Mouse (Mus musculus) hindbrain, embryonic 10.5 days (tissue): ENCODE results near the gene Spats1. TPM values are rescaled to one million over a fixed set of nuclear protein-coding genes. Genes with fewer than 3 reads are reported as not detected.
"Not testable (repeated sequence)": the region's sequence is repeated elsewhere in the genome, so short reads cannot be mapped to it uniquely, and the experiment has no call there.

Experiments used
- DNase-seq: peaks from one replicate; pipeline ENCODE4 v3.0.0-alpha.2; 2017; ENCODE audit warnings: low spot score
- H3K27ac ChIP-seq: fragments of 300-500 bp; sonication (generic); 2 replicates; pipeline ENCODE4 v1.5.1; 2016; ENCODE audit warnings: mild to moderate bottlenecking, moderate library complexity
- H3K27me3 ChIP-seq: fragments of 300-500 bp; sonication (generic); 2 replicates; pipeline ENCODE4 v1.6.1; 2016; ENCODE audit warnings: mild to moderate bottlenecking; ENCODE audit not compliant: poor library complexity, insufficient read depth, severe bottlenecking
- H3K36me3 ChIP-seq: fragments of 300-500 bp; sonication (generic); 2 replicates; pipeline ENCODE4 v1.6.1; 2016; ENCODE audit warnings: mild to moderate bottlenecking, moderate library complexity
- H3K4me1 ChIP-seq: fragments of 300-500 bp; sonication (generic); replicated peaks from 2 replicates; pipeline ENCODE4 v1.6.1; 2016; ENCODE audit warnings: mild to moderate bottlenecking
- H3K4me3 ChIP-seq: fragments of 300-500 bp; sonication (generic); 2 replicates; pipeline ENCODE4 v1.5.1; 2016; ENCODE audit warnings: mild to moderate bottlenecking, moderate library complexity
- H3K9me3 ChIP-seq: fragments of 300-500 bp; sonication (generic); 2 replicates; pipeline ENCODE4 v1.6.1; 2016; ENCODE audit warnings: mild to moderate bottlenecking, moderate library complexity
- WGBS: fragments of 180-500 bp; shearing (Covaris S2); methylation state at CpG from one replicate; pipeline ENCODE4 v1.1.7; 2016; 5-methylcytosine and 5-hydroxymethylcytosine counted together
- polyA plus RNA-seq: library from polyadenylated mRNA; unstranded; fragments of >200 nt; fragmentation: Nextera tagmentation; extraction: Ambion mirVana; gene quantifications from 2 replicates; pipeline ENCODE4 v1.2.1, GENCODE M21; 2016

Gene Spats1
- polyA plus RNA-seq, 1 experiment from 2014 or later = 0.31 TPM

DNA sequence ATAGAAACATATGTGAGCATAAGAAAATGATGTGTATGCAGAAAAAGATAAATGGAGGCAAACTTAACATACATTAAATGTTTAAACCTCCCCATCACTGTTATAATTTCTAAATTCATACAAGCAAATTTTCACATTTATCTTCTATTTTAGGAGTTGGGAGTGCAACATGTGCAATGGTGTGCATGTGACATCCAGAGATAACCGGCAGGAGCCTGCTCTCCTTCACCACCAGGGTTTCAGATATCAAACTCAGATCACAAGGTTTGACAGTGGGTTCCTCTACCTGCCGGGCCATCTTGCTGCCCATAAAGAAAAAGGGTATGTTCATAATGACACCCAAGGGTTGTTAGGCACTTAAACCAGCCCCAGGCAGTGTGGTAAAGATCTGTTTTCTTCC is 57.8 kb downstream of the Spats1 start:
- 88% methylated on average over 2 of the region's 2 CpGs for WGBS
- no peak for DNase-seq
- no peak overlapping the region for H3K27ac ChIP-seq
- H3K27me3 ChIP-seq = no peaks in the 10 kb centered on the region
- no peak overlapping the region for H3K4me3 ChIP-seq
- no peaks in the 10 kb centered on the region for H3K4me1 ChIP-seq
- no peaks in the 10 kb centered on the region for H3K9me3 ChIP-seq
- H3K36me3 ChIP-seq = peaks cover 93% of the 10 kb centered on the region

DNA sequence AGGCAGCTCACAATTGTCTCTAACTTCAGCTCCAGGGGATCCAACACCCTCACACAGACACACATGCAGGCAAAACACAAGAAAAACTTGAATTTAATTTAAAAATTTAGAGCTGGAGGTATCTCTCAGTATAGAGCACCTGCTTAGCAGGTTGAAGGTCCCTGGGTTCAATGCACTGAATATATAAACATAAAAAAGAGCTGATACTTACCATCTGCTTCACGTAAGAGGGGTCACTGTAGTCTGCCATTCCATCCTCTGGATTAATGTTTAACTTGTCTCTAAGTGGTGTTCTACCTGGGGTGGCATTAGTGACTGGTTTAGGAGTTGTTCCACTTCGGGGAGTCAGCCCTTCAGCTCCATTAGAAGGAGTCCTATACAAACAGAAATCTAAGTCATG is 63.6 kb downstream of the Spats1 start:
- not testable (repeated sequence) for DNase-seq, H3K4me3 ChIP-seq, H3K27ac ChIP-seq, H3K4me1 ChIP-seq, H3K9me3 ChIP-seq, H3K27me3 ChIP-seq
- H3K36me3 ChIP-seq = peaks cover 100% of the 10 kb centered on the region
- WGBS = 96% methylated on average over 2 of the region's 2 CpGs

DNA sequence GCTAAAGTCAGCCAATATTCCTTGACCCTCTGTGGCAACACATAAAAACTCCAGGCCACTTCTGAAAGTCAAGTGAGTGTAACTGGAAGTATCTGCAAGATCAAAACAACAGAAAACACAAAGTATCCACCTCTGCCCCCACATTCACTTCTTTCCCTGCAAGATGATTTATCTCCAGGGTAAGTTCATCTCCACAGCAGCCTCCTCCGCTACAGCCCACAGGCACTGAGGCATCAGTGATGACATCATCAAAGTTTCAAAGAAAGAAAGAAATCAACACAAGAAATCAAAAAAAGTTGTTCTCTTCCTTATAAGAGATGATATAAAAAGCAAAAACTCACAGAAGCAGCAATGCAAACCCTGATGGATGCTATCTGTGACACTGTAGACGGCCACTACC is 66.5 kb downstream of the Spats1 start:
- no peak for DNase-seq
- no peaks in the 10 kb centered on the region for H3K4me1 ChIP-seq
- H3K27ac ChIP-seq = no peak overlapping the region
- no peaks in the 10 kb centered on the region for H3K9me3 ChIP-seq
- WGBS = 91% methylated on average over 2 of the region's 2 CpGs
- H3K4me3 ChIP-seq = no peak overlapping the region
- H3K36me3 ChIP-seq = peaks cover 100% of the 10 kb centered on the region
- H3K27me3 ChIP-seq = no peaks in the 10 kb centered on the region

DNA sequence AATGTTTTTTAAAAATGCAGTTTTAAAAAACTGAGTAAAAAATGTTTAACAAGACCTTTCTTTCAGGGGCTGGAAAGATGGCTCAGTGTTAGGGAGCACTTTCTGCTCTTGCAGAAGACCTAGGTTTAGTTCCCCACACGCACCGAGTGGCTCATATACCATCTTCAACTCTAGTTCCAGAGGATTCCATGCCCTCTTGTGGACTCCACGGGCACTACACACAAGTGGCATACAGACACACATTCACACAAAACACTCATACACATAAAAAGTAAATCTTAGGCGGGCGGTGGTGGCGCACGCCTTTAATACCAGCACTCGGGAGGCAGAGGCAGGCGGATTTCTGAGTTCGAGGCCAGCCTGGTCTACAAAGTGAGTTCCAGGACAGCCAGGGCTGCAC is 68.9 kb downstream of the Spats1 start:
- H3K36me3 ChIP-seq = peaks cover 97% of the 10 kb centered on the region
- DNase-seq = no peak
- H3K27ac ChIP-seq = no peak overlapping the region
- 94% methylated on average over 10 of the region's 10 CpGs for WGBS
- H3K4me3 ChIP-seq = no peak overlapping the region
- no peaks in the 10 kb centered on the region for H3K9me3 ChIP-seq
- H3K27me3 ChIP-seq = no peaks in the 10 kb centered on the region
- no peaks in the 10 kb centered on the region for H3K4me1 ChIP-seq

DNA sequence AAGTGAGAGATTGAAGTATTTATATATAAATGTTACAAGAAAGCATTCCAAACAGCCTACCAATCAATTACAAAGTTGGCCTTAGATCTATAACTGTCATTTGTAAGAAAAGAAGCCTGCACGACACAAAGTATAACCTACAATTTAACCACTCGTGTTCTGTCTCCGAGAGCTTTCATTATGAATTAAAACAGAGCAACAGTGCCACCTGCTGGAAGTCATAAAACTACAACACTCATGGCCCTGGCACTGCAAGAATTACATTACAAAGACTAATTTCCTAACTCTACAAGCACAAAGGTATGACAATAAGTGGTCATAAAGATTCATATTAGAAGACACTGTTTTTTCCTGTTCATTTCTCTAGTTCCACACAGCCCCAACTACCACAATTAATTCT is 72.0 kb downstream of the Spats1 start:
- H3K27me3 ChIP-seq = no peaks in the 10 kb centered on the region
- H3K27ac ChIP-seq = no peak overlapping the region
- H3K4me3 ChIP-seq = no peak overlapping the region
- H3K4me1 ChIP-seq = no peaks in the 10 kb centered on the region
- WGBS = 44% methylated on average over 3 of the region's 3 CpGs
- H3K36me3 ChIP-seq = peaks cover 91% of the 10 kb centered on the region
- H3K9me3 ChIP-seq = no peaks in the 10 kb centered on the region
- no peak for DNase-seq

DNA sequence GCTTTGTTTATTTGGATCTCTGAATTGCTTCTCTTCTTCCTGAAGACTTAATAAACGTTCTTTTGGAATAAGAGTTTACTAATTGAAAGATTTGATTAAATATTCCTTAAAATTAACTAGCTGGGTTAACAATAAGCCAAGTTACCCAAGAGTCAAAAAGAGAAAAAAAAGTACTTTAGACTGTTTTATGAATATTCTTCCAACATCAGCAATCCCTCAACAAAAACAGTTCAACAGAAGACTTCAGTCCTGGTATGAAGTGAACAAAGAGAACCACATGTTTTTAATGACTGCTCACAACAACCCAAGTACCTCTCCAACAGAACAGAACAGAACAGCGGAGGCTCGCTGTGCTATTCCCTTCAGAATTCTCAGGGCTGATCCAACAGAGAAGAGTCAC is 72.6 kb downstream of the Spats1 start:
- Histone ChIP-seq H3K27ac (no peak overlapping the region), H3K36me3 (peaks cover 90% of the 10 kb centered on the region), H3K4me1 (no peaks in the 10 kb centered on the region), H3K9me3 (no peaks in the 10 kb centered on the region), H3K27me3 (no peaks in the 10 kb centered on the region), H3K4me3 (no peak overlapping the region)
- DNase-seq = no peak
- 75% methylated on average over 3 of the region's 3 CpGs for WGBS

DNA sequence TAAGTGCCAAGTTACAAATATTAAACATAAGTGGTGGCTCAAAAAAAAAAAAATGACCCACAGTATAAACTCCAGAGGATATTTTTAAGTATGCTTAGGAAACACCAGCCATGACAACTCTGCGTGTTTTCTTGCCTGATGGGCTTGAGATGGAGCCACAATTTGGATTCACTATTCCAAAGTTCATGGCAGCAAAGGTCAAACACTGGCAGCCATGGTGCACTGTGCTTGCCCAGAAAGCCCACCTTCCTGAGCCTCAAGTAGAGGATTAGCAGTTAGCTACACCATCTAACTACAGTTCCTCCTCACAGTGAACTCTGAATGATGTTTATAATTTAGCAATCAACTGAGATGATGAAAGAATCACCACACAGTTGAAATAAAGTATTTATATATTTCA is 73.1 kb downstream of the Spats1 start:
- Histone ChIP-seq H3K9me3 (no peaks in the 10 kb centered on the region), H3K27me3 (no peaks in the 10 kb centered on the region), H3K36me3 (peaks cover 89% of the 10 kb centered on the region), H3K4me3 (no peak overlapping the region), H3K27ac (no peak overlapping the region), H3K4me1 (no peaks in the 10 kb centered on the region)
- no peak for DNase-seq
- WGBS = 95% methylated on average over 1 of the region's 1 CpGs

DNA sequence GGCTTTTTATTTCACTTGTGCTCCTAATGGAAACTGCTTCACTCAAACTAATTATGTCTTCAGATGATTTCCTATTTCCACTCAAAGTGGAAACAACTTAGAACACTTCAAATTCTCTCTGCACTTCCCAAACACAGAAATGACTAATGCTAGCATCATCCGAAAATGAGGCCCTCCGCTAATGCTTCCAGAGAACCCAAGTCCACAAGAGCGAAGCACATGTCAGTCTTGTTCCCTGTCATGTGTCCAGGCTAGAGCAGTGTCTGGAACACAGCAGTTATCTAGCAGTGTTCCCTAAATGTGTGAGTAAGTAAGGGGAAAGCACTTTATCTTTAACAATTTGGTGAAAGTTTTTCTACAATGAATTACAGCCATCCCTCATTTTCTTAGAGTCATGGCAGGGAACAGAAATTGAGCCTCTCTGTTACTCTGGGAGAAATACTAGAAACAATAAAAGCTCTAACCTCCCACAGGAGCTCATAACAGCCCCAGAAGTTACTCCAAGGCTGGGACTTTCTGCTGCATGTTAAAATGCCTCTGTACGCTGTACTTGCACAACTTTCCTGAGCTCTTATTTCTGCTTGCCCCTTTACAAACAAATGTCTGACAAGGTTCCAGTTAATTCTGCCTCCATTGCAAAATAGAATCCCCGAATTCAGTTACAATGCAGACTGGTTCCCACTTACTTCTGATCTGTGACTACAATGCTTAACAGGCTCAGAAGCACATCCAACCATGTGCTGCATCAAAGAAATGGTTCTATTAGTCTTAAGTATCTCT is 73.9 kb downstream of the Spats1 start:
- Histone ChIP-seq H3K4me1 (no peaks in the 10 kb centered on the region), H3K36me3 (peaks cover 81% of the 10 kb centered on the region), H3K9me3 (no peaks in the 10 kb centered on the region), H3K4me3 (no peak overlapping the region), H3K27me3 (no peaks in the 10 kb centered on the region), H3K27ac (no peak overlapping the region)
- 97% methylated on average over 5 of the region's 5 CpGs for WGBS
- DNase-seq = no peak

DNA sequence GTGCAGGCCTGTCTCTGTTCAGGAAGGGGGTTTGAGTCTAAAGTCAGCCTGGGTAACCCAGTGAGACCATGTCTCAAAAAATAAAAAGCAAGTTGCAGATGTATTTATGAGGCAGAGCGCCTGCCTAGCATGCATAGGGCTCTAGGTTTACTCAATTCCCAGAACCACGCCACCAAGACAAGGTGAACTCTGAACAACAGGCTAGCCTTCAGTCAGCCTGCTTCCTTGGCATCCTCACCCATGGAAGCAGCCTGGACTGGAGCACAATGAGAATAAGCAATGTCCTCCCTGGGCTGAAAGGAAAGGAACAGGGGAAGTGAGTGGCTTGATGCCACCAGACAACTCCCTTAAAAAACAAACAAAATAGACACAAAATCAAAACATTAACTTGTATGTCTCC is 77.2 kb downstream of the Spats1 start:
- WGBS = 97% methylated on average over 2 of the region's 2 CpGs
- H3K36me3 ChIP-seq = peaks cover 70% of the 10 kb centered on the region

DNA sequence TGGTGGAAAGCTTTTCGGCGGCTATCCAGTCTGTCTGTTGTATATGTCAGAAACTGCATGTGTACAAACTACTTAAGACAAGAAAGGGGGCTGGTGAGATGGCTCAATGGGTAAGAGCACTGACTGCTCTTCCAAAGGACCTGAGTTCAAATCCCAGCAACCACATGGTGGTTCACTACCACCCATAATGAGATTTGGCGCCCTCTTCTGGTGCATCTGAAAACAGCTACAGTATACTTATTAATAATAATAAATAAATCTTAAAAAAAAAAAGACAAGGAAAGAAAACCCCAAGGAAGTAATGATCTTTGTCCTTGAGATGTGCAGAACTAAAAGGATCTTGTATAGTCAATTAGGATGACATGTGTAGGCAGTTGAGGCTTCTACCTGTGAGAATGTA is 77.7 kb downstream of the Spats1 start:
- no peaks in the 10 kb centered on the region for H3K27me3 ChIP-seq
- peaks cover 70% of the 10 kb centered on the region for H3K36me3 ChIP-seq
- 78% methylated on average over 3 of the region's 3 CpGs for WGBS
- H3K9me3 ChIP-seq = no peaks in the 10 kb centered on the region
- H3K4me3 ChIP-seq = no peak overlapping the region
- no peaks in the 10 kb centered on the region for H3K4me1 ChIP-seq
- DNase-seq = no peak
- no peak overlapping the region for H3K27ac ChIP-seq

More for the DNA sequence above, 77.2 kb downstream of the Spats1 start:
- no peaks in the 10 kb centered on the region for H3K27me3 ChIP-seq
- H3K4me3 ChIP-seq = no peak overlapping the region
- H3K9me3 ChIP-seq = no peaks in the 10 kb centered on the region
- no peaks in the 10 kb centered on the region for H3K4me1 ChIP-seq
- no peak overlapping the region for H3K27ac ChIP-seq
- DNase-seq = no peak

DNA sequence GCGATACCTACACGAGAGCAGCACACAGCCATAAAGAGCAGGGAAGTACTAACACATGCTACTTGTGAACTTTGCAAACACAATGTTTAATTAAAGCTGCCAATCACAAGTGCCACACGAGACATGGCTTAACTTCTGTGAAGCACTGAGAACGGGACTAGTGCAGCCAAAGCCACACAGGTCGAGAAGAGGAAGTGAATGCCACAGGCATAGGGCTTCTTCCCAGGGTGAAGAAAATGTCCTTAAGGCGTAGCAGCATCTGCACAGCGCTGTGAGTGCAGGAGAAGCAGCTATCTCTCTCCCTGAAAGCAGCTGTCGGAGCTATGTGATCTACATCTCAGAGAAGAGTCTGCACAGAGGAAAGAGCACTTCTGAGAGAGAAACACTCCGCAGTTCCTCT is 80.6 kb downstream of the Spats1 start:
- Histone ChIP-seq H3K4me3 (no peak overlapping the region), H3K4me1 (no peaks in the 10 kb centered on the region), H3K27ac (no peak overlapping the region), H3K27me3 (no peaks in the 10 kb centered on the region), H3K36me3 (peaks cover 72% of the 10 kb centered on the region), H3K9me3 (no peaks in the 10 kb centered on the region)
- no peak for DNase-seq
- 86% methylated on average over 9 of the region's 9 CpGs for WGBS

DNA sequence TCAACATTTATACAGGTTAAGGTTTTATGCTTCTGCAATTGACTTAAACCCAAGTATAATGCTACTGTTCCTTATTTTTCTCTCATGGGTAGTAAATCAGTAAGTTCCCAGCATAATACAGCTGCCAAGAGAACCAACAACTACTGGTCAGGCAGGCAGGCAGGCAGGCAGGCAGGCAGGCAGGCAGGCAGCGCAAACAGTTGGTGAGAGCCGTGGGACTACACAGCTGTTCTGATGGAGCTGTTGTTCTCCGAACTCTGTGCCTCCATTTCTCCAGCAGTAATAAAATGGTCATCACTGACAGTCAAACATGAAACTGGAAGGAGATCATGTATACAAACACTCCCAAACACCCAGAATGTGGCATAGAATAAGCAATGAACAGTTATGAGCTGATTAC is 81.5 kb downstream of the Spats1 start:
- WGBS = 90% methylated on average over 3 of the region's 3 CpGs

More for the DNA sequence above, 81.5 kb downstream of the Spats1 start:
- no peak overlapping the region for H3K27ac ChIP-seq
- H3K27me3 ChIP-seq = no peaks in the 10 kb centered on the region
- no peak overlapping the region for H3K4me3 ChIP-seq
- H3K36me3 ChIP-seq = peaks cover 69% of the 10 kb centered on the region
- DNase-seq = no peak
- H3K4me1 ChIP-seq = no peaks in the 10 kb centered on the region
- H3K9me3 ChIP-seq = no peaks in the 10 kb centered on the region
